Mouse (Mus musculus): ENCODE measurements around the gene Nagk. TPM values are rescaled to one million over a fixed set of nuclear protein-coding genes. Genes with fewer than 3 reads are reported as not detected.
A peak's percentile ranks its signal among the peaks of the same experiment; 100 is the strongest.
"Not testable (repeated sequence)": the region's sequence is repeated elsewhere in the genome, so short reads cannot be mapped to it uniquely, and the experiment has no call there.

The Nagk gene
- polyA plus RNA-seq, 1 experiment from 2014 or later, result 65.7 TPM

DNA sequence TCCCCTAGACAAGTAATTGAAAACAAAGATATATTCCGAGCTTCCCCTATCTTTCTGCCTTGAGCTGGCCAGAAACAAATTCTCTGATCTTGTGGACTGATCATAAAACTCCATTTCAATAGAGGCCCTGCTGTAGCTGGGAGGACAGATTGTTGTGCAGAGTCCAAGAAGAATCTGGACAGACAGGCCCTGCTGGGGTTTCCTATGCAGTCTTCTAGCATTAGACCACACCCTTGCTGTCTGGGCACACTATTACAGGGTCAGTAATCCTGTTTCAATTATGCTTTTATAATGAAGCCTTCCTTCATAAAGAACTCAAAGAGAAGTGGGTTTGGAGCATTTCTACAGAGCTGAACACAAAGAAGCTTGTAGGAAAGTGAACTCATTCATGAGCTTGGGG is 24.2 kb downstream of the Nagk start:
- H3K9ac ChIP-seq, result no peak overlapping the region
- WGBS, result 91% methylated on average over 1 of the region's 1 CpGs
- no peak for ATAC-seq (ENCODE audit: low FRiP score)
- H3K27ac ChIP-seq, result no peak overlapping the region
- no peak overlapping the region for H3K4me3 ChIP-seq
- peaks cover 2% of the 10 kb centered on the region; the same call in 1 of the 2 replicates for H3K4me1 ChIP-seq
- no peak overlapping the region for H3K4me2 ChIP-seq (replicated peaks)
- peaks cover 9% of the 10 kb centered on the region for H3K36me3 ChIP-seq
- no peaks in the 10 kb centered on the region for H3K27me3 ChIP-seq
- no peaks in the 10 kb centered on the region for H3K9me3 ChIP-seq (replicated peaks)

GRCm38 (mm10) chr6:83820727-83821515 is 26.1 kb downstream of the Nagk start:
- Histone ChIP-seq H3K36me3 (peaks cover 6% of the 10 kb centered on the region; the same call in 1 of the 2 replicates), H3K9me3 (replicated peaks) (no peaks in the 10 kb centered on the region), H3K4me1 (peaks cover 2% of the 10 kb centered on the region; the same call in 1 of the 2 replicates), H3K27me3 (no peaks in the 10 kb centered on the region), H3K4me2 (replicated peaks) (no peak overlapping the region), H3K9ac (no peak overlapping the region), H3K27ac (no peak overlapping the region), H3K4me3 (no peak overlapping the region)
- WGBS, result 77% methylated on average over 2 of the region's 2 CpGs
- ATAC-seq (ENCODE audit: low FRiP score), result no peak

GRCm38 (mm10) chr6:83821856-83822255 is 27.1 kb downstream of the Nagk start:
- no peak for ATAC-seq (ENCODE audit: low FRiP score)
- H3K27me3 ChIP-seq, result no peaks in the 10 kb centered on the region
- no peak overlapping the region for H3K27ac ChIP-seq
- no peak overlapping the region for H3K4me3 ChIP-seq
- H3K9ac ChIP-seq, result no peak overlapping the region
- H3K36me3 ChIP-seq, result no peaks in the 10 kb centered on the region
- H3K9me3 ChIP-seq (replicated peaks), result no peaks in the 10 kb centered on the region
- WGBS, result 68% methylated on average over 2 of the region's 2 CpGs
- peaks cover 2% of the 10 kb centered on the region; the same call in 1 of the 2 replicates for H3K4me1 ChIP-seq
- H3K4me2 ChIP-seq (replicated peaks), result no peak overlapping the region

DNA sequence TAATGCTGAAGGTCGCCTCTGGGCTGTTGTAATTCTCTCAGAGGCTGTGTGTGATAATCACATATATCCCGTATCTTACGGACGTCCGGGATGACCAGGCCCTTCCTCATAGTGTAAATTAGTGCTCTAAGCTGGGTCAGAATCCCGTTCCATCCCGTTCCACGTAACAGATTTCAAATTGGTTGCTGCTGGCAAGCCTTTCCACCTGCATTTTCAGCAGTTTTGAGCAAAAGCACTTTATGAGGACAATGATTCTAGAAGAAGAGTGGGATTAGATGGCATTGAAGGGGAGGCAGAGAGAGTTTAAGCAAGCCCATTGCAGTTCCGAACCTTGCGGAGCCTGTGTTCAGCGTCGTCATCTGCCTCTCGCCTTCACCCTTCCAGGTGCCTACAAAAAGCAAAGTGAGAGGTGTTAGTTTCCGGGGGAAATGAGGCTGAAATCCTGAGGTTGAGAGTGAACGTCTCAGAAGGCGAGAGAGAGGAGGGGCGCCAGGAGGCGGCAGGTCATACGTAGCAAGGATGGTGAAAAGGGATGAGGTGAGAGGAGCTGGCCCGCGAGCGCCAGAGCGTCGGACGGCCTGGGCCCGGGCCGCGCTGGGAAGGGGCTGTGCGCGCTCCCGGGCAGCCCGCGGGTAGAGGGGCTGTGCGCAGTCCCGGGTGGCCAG is 36.3 kb downstream of the Nagk start:
- H3K4me2 ChIP-seq (replicated peaks), result peak overlapping the region; percentile 77
- no peaks in the 10 kb centered on the region for H3K9me3 ChIP-seq (replicated peaks)
- 2% methylated on average over 29 of the region's 35 CpGs for WGBS
- H3K36me3 ChIP-seq, result peaks cover 6% of the 10 kb centered on the region
- H3K27me3 ChIP-seq, result no peaks in the 10 kb centered on the region
- H3K4me3 ChIP-seq, result peak overlapping the region; percentile 74
- H3K9ac ChIP-seq, result peak overlapping the region; percentile 80
- H3K27ac ChIP-seq, result peak overlapping the region; percentile 90
- no peak for ATAC-seq (ENCODE audit: low FRiP score)
- H3K4me1 ChIP-seq, result peaks cover 5% of the 10 kb centered on the region; the same call in 1 of the 2 replicates

GRCm38 (mm10) chr6:83831606-83832123 is 36.9 kb downstream of the Nagk start, which contains the start of gene Paip2b:
Paip2b (minus strand) TSS chr6:83831741.
- Histone ChIP-seq H3K9ac (peak within 1 kb of the TSS; percentile 80), H3K36me3 (peaks cover 6% of the 10 kb centered on the region), H3K27ac (peak within 1 kb of the TSS; percentile 90), H3K27me3 (no peaks in the 10 kb centered on the region), H3K4me3 (peak within 1 kb of the TSS; percentile 74), H3K4me2 (replicated peaks) (peak within 1 kb of the TSS; percentile 77), H3K4me1 (peaks cover 5% of the 10 kb centered on the region; the same call in 1 of the 2 replicates), H3K9me3 (replicated peaks) (no peaks in the 10 kb centered on the region)
- peak; percentile 97 for ATAC-seq (ENCODE audit: low FRiP score)
- under 1% methylated on average over 34 of the region's 37 CpGs for WGBS

GRCm38 (mm10) chr6:83832393-83832792 is 37.6 kb downstream of the Nagk start:
- not testable (repeated sequence) for H3K36me3 ChIP-seq, H3K4me3 ChIP-seq

GRCm38 (mm10) chr6:83836826-83837225 is 42.0 kb downstream of the Nagk start:
- no peak overlapping the region for H3K9ac ChIP-seq
- no peaks in the 10 kb centered on the region for H3K36me3 ChIP-seq
- H3K9me3 ChIP-seq (replicated peaks), result no peaks in the 10 kb centered on the region
- no peaks in the 10 kb centered on the region for H3K27me3 ChIP-seq
- no peak overlapping the region for H3K4me3 ChIP-seq
- no peak overlapping the region for H3K27ac ChIP-seq
- H3K4me1 ChIP-seq, result no peaks in the 10 kb centered on the region; the same call in 1 of the 2 replicates
- H3K4me2 ChIP-seq (replicated peaks), result no peak overlapping the region
- no peak for ATAC-seq (ENCODE audit: low FRiP score)
- WGBS, result 87% methylated on average over 2 of the region's 2 CpGs

More at GRCm38 (mm10) chr6:83832393-83832792, 37.6 kb downstream of the Nagk start:
- Histone ChIP-seq H3K4me2 (replicated peaks) (peak overlapping the region; percentile 77), H3K27ac (0 out of 2 replicates have a peak overlapping the region, but pooled peaks have one; percentile 6)
- H3K9ac ChIP-seq; H3K4me1 ChIP-seq; H3K27me3 ChIP-seq; H3K9me3 ChIP-seq (replicated peaks); ATAC-seq (ENCODE audit: low FRiP score): not testable (repeated sequence)
- WGBS, result 68% methylated on average over 1 of the region's 1 CpGs

- H3K36me3 ChIP-seq, result no peaks in the 10 kb centered on the region
- H3K27me3 ChIP-seq, result no peaks in the 10 kb centered on the region
- H3K4me1 ChIP-seq, result no peaks in the 10 kb centered on the region
- no peak overlapping the region for H3K4me2 ChIP-seq (replicated peaks)
- no peak overlapping the region for H3K9ac ChIP-seq
- no peak overlapping the region for H3K4me3 ChIP-seq
- ATAC-seq (ENCODE audit: low FRiP score), result no peak
- no peaks in the 10 kb centered on the region for H3K9me3 ChIP-seq (replicated peaks)
- H3K27ac ChIP-seq, result no peak overlapping the region
- 92% methylated on average over 2 of the region's 2 CpGs for WGBS
Observed at GRCm38 (mm10) chr6:83838046-83838445, 43.3 kb downstream of the Nagk start.

- ATAC-seq (ENCODE audit: low FRiP score), result no peak
- H3K4me3 ChIP-seq, result no peak overlapping the region
Observed at GRCm38 (mm10) chr6:83840086-83840485, 45.3 kb downstream of the Nagk start.

GRCm38 (mm10) chr6:83844913-83845312 is 50.1 kb downstream of the Nagk start:
- 92% methylated on average over 10 of the region's 10 CpGs for WGBS
- no peak for ATAC-seq (ENCODE audit: low FRiP score)
- no peaks in the 10 kb centered on the region for H3K4me1 ChIP-seq
- H3K9ac ChIP-seq, result no peak overlapping the region
- no peaks in the 10 kb centered on the region for H3K9me3 ChIP-seq (replicated peaks)
- H3K4me3 ChIP-seq, result no peak overlapping the region
- no peaks in the 10 kb centered on the region for H3K36me3 ChIP-seq
- H3K27ac ChIP-seq, result no peak overlapping the region
- no peak overlapping the region for H3K4me2 ChIP-seq (replicated peaks)
- no peaks in the 10 kb centered on the region for H3K27me3 ChIP-seq

More at GRCm38 (mm10) chr6:83840086-83840485, 45.3 kb downstream of the Nagk start:
- Histone ChIP-seq H3K9me3 (replicated peaks) (no peaks in the 10 kb centered on the region), H3K4me1 (no peaks in the 10 kb centered on the region), H3K27ac (no peak overlapping the region), H3K4me2 (replicated peaks) (no peak overlapping the region), H3K9ac (no peak overlapping the region), H3K27me3 (no peaks in the 10 kb centered on the region), H3K36me3 (no peaks in the 10 kb centered on the region)
- 86% methylated on average over 6 of the region's 6 CpGs for WGBS

GRCm38 (mm10) chr6:83846141-83846540 is 51.4 kb downstream of the Nagk start:
- no peak overlapping the region for H3K4me2 ChIP-seq (replicated peaks)
- H3K27me3 ChIP-seq, result no peaks in the 10 kb centered on the region
- no peak overlapping the region for H3K9ac ChIP-seq
- ATAC-seq (ENCODE audit: low FRiP score), result no peak
- no peak overlapping the region for H3K4me3 ChIP-seq
- no peak overlapping the region for H3K27ac ChIP-seq
- 94% methylated on average over 2 of the region's 2 CpGs for WGBS
- H3K36me3 ChIP-seq, result no peaks in the 10 kb centered on the region
- no peaks in the 10 kb centered on the region for H3K9me3 ChIP-seq (replicated peaks)
- no peaks in the 10 kb centered on the region for H3K4me1 ChIP-seq

DNA sequence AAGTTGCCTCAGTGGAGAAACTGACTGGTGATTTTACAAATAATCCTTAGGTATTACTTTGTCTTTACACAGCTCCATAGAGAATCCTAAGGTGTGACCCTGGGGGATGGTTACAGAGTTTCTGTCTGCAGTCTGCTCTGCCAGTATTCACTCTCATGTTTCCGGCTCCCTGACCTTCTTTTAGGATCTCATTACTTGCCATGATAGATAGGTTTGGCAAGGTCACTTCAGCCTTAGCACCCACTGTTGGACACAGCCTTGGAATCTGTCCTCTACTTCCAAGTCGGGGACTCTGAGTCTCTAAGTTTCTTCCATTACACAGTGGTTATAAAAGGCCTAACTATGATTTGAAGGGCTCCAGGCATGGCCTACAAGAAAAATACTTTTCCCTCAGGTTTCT is 54.7 kb downstream of the Nagk start:
- ATAC-seq (ENCODE audit: low FRiP score), result no peak
- Histone ChIP-seq H3K9ac (no peak overlapping the region), H3K4me1 (no peaks in the 10 kb centered on the region), H3K9me3 (replicated peaks) (no peaks in the 10 kb centered on the region), H3K36me3 (no peaks in the 10 kb centered on the region), H3K27me3 (no peaks in the 10 kb centered on the region), H3K4me2 (replicated peaks) (no peak overlapping the region), H3K4me3 (no peak overlapping the region), H3K27ac (no peak overlapping the region)
- 86% methylated on average over 2 of the region's 2 CpGs for WGBS

Measured in hindbrain, embryonic 12.5 days (tissue).